Mouse (Mus musculus): ENCODE results near the gene Stag3.

GRCm38 (mm10) chr5:138294158-138294557, 14.1 kb downstream of the Stag3 start:
- no peak for TF ChIP-seq POLR2A (IDR thresholded peaks at IDR 0.05; ENCODE audit: insufficient read depth, low read depth, low read length)
- TF ChIP-seq CTCF (IDR thresholded peaks at IDR 0.05; ENCODE audit: insufficient read depth, low read depth, low read length) = no peak

Measured in olfactory bulb, adult 2 months (tissue).